Mouse (Mus musculus) cerebellum, postnatal 25 days (tissue): Measurements from ENCODE around the gene Lrrc2.

Source experiments
- DNase-seq, 2 experiments: peaks; one replicate each; pipeline ENCODE4 v3.0.0; 2021; ENCODE audit warnings: mixed read lengths in 2 of 2

Gene Lrrc2

DNA sequence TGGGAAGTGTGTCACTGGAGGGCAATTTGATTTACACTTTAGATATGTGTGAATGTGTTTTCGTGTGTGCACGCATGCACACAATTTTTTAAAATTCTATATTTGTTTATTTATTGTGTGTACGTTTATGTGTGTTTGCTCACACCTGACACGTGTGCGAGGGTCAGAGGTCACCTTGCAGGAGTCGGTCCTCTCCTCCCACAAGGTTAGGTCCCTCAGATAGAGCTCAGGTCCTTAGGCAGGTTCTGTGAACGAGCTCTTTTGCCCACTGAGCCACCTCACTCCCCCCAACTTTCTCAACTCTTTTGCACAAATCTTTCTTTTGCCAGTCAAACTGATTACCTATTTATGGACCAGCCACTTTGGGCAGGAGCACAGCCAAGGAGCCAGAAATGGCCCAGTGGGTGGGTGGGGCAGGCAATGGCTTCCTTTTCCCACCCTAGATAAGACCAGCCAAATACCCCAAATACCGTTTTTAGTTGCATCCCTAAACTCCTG, 2.5 kb upstream of the Lrrc2 start:
- DNase-seq = no peak

DNA sequence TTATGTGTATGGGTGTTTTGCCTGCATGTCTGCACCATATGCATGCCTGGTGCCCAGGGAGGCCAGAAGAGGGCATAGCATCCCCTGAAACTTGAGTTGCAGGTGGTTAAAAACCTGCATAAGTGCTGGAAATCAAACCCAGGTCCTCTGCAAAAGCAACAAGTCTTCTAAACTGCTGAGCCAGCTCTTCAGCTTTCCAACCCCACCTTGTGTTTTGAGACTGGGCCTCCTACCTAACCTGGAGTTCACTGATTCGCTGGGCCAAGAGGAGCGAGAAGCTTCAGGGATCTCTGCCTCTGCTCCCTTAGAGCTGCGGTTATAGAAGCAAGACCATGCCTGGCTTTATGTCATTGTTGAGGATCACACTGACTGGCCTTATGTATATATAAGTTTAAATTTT, 1.2 kb upstream of the Lrrc2 start:
- DNase-seq = no peak

DNA sequence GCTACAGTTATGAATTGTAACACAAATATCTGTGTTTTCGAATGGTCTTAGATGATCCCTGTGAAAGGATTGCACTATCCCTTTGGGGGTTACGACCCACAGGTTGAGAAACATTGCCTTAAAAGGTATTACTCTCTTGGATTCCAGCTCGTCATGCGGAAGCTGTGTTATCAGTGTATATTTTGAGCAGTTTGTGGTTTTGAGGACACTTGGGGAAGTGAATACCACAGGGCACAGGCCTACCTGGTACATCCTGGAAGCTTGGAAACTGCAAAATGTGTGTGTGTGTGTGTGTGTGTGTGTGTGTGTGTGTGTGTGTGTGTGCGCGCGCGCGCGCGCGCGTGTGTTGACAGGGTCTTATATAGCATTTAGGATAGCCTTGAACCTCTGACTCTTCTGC, 521 bp downstream of the Lrrc2 start:
- no peak for DNase-seq

DNA sequence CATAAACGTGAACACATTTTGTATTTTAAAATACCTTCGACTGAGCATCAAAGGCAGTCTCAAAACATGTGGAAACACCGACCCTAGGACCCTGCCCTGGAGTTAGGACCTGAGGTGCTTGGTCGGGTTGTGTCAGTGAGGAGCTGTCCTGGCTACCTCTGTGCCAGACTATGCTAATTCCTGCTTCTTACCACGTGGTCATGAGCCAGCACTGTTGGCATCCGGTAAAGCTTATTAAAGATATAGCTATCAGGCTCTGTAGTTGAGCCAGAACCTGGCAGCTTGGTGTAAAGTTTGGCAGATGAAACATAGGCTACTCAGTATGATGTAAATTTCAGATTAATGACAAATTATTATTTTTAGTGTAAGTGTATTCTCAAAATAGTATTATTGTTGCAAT, 1.1 kb downstream of the Lrrc2 start:
- no peak for DNase-seq

DNA sequence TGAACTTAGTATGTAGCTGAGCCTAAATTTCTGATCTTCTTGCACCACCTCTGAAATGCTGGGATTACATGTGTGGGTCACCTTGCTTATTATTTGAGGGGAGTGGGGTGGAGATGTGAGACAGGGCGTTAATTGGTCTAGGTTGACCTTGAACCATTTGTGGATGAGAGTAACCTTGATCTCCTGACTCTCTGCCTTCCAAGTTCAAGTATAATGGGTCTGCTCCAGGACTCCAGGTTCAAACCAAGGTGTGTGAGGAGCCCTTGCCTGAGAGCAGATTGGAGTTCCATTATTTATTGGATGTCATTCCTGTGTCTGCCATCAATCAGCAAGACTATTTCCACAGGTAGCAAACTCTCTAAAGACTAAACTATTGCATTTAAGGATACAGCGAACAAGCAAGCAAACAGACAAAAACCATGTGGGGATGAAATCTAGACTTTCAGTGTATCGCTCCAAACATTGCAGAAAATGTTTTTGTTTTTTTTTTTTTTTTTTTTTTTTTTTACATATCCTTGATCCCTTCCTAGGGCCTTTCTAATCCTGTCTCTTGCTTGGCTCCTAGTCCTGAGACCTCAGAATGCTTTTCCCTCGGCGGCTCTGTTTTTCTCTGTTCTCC, 1.7 kb downstream of the Lrrc2 start:
- DNase-seq = no peak

DNA sequence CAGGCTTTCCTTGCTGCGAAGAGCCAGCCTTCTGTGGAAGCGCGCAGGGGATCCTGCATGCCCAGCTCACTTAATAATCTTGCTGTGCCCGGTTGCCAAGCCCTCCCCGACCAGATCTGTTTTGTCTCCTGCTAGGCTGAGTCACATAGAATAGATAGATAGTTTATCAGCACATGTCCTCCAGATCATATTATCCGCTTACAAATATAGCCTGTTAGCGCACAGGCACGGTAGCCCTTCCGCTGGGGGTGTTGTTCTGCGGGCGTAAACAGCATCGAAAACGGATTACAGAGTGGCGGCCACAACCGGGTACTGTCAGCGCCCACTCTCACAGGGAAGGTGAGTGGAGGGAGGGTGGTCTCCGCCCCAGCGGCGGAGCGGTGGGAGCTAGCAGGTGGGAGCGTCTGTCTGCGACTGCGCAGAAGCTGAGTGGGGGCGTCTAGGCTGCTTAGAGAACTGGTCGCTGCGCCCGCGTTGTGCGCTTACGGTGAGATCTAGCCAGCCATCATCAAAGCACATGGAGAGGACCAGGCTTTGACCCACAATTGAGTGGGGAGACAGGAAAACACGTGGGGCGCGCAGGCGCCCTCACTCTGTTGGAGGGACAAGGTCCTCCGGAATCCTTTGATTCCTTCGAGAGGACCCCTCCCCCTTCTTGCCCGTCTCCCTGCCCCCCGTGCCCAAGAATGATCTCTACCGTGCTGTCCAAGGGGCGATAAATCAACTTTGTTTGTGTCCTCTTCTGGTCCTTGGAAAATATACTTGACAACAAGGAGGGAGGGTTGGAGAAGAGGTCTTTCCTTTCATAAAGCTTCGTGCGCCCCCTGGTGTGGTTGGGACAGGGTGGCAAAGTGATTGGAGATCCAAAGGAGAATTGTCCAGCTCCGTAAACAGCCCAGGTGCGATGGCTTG, 2.5 kb downstream of the Lrrc2 start:
- peak; percentile 40 to 68 for DNase-seq

DNA sequence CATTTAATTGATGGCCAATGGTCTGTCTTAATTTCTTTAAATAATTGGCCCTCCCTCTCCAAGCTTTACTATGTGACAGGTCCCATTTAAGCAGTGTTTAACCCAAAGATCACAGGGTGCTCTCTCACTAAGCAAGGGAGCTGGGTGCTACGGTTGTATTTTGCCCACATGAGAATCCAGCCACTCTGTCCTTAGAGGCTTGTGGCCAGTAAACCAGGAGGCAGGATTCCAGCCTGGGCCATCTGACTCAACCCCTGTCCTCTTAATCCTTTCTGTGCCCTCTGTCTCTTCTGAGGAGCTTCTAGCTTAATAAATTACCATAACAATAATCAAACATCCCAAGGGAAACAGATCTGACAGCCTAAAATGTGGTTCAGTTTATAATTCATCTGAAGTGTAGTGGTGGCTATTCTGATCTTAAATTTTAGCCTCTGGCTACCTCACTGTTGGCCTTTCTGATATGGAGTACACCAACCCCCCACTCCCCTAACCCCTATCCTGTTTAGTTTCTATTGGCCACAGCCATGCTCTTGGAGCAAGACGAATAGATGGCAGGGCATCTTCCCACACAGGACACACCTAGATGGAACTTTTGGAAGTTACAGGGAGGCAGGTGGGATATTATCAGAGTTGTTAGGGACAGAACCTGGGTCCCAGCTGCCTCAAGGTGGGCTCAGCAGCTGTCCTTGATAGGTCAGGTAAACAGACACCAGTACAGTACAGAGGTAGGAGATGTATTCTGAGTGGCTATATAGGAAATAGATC, 3.5 kb downstream of the Lrrc2 start:
- DNase-seq = no peak

DNA sequence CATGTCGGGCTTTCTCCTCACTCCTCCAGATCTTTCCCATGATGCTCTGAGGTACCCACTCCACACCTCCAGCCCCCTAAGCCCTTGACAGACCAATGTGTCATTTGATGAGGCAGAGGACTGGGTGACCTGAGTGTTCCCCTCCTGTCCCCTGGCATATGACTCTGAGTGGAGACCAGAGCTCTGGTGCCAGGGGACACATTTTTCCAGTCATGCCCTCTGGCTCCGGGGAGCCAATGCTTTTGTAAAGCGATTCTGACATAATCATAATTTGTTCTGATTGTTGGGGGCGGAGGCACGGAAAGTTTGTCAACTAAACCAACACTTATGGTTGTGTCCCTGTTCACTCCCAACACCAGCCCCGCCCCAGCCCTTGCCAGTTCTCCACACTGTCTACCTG, 4.6 kb downstream of the Lrrc2 start:
- no peak for DNase-seq

DNA sequence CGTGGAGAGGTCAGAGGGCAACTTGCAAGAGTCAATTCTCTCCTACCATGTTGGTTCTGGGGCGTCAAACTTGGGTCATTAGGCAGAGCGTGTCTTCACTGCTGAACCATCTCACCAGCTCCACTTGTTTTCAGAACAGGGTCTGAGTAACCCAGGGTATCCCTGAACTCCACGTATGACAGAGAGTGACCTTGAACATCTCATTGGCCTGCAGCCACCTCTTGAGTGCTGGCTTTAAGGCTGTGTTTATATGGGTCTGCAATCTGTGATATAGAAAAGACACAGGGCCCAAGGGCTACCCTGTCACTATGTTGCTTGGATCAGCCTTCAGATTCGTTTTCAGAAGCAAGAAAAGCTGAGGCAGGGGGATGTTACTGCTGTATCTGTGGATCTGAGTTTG, 8.3 kb downstream of the Lrrc2 start:
- no peak for DNase-seq

DNA sequence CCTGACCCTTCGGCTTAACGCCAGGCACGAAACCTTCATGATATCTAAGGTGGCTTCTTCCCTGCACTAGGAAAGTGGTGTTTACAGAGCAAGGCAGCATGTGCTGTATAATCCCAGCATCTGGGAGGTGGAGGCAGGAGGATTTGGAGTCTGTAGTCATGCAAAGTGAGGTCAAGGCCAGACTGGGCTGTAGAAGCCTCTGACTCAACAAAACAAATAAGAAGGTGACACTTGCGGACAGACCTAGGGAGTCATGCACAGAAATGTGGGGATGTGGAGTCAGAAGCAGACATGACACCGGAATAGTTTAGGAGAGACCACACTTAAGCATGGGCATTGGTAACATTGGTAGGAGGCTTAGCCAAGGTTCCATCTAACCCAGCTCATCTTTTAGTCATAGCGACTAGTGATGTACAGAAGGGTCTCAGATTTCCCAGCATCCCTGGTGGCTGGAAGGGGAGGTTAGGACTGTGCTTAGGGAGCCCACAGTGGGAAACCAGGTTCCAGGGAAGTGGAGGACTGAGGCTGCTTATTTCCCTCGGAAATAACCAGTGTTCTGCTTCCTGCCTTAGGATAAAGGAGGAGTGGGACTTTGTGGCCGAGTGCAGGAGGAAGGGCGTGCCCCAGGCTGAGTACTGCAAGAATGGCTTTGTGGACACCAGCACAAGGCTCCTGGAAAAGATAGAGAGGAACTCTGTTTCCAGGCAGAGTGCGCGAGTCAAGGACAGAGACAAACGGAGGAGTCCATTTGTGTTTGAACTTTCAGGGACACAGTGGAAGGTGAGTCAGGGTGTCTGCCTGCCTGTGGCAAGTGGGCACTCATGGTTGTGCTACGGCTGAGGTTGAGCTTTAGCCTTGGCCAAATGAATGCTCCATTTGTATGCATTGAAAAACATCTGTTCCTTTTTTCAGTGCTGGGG, 9.1 kb downstream of the Lrrc2 start:
- no peak for DNase-seq

DNA sequence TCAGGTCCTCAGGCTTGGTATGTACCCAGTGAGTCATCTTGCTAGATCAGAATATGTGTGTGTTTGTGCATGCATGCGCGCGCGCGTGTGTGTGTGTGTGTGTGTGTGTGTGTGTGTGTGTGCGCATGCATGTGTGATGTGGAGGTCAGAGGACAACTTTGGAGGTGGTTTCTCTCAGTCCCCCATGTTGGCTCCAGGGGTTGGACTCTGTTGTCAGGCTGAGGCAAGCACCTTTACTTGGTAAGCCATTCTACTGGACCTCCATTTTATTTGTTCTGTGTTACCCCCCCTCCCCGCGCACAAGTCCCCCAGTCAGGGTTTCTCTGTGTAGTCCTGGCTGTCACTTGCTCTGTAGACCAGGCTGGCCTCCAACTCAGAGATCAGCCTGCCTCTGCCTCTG, 10.0 kb downstream of the Lrrc2 start:
- no peak for DNase-seq

DNA sequence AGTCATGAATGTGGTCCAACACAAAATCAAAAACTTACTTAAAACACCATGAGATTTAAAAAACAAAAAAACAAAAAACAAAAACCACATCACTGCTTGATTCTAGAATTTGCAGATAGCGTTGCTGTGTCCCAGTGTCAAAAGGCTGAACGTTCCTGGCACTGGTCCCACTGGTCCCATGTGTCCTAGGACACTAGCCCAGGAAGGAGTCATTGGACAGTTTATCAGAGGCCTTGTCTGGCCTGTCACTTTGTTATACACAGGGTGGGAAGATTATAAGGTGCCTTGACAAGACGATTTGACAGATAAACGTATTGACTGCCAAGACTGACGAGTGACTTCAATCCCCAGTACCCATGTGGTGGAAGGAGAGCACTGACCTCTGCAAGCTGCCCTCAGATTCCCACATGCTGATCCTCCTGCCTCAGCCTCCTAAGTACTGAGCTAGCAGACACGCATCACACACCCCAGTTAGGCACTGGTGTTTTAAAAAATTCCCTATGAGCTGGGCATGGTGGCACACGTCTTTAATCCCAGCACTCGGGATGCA, 12.3 kb downstream of the Lrrc2 start:
- DNase-seq = no peak

DNA sequence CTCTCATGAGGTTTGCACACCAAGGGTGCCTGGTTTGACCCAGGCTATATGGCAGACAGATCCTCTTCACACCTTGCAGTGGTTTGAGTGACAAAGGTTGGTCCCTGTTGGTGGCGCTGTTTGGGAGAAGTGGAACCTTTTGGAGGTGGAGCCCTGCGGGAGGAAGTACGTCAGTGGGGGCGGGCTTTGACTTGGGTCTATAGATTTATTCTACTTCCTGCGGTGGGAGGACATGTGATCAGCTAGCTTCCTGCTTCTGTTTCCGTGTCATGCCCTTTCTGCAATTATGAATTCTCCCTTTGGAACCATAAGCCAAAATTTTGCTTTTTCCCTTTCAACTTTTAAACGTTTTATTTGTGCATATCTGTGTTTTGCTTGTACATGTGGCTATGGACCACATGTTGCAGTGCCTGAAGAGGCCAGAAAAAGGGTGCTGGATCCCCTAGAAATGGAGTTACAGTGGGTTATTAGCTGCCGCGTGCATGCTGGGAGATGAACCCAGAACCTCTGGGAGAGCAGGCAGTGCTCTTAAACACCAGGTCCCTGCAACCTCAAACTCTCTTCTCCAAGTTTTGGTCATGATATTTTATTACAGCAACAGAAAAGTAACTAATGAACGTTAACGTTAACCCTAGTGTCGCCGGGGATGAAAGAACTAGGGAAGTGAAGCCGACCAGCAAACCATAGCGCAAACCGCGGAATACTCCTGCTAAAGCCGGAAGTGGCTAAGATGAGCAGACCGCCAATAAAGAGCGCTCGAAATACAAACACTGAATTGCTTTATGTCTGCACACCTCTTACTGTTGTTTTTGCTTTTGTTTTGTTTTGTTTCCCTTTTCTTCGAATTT, 13.9 kb downstream of the Lrrc2 start:
- DNase-seq = no peak

DNA sequence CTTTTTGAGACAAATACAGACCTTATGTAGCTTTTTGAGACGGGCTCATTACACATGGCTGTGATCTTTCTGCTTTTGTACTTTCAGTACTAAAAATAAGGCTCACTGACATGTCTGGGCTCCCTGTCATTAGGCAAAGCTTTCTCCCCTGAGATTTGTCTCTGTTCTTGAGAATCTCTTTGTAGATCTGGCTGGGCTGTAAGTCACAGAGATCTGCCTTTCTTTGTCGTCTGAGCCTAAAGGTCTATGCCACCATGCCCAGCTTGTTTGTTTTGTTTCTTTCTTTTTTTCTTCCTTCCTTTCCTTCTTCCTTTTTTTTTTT, 14.5 kb downstream of the Lrrc2 start:
- DNase-seq = no peak

DNA sequence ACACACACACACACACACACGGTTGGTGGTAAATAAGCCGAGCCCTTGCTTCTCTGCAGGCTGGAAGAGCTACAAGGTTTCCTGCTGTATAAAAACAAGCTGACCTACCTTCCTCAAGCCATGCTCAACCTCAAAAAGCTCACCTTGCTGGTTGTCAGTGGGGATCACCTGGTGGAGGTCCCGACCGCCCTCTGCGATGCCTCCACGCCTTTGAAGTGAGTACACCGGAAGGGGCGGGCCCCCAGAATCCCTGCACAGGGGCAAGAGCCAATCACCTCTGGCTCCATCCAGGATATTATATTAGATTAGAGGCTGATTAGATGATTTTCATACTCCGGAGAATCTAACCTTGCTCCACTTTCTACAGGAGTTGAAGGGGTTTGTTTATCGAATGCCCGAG, 28.1 kb downstream of the Lrrc2 start:
- DNase-seq = no peak

DNA sequence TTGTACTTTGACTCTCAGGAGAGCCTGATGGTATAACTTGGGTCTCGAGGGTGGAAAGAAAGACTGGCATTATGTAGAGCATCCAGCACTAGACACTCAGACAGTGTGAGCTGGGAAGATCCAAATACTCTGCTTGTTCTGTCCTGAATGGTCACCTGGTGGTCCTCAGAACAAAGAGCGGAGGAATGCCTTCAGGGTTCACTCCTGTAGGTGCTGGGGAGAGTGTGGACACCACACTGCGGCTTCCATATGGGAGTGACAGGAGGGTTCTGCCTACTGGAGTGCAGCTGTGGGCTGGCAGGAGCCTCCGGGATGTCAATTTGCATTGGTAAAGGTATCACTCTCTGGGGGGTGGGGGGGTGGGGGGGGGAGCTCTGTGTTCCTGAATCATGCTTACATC, 31.0 kb downstream of the Lrrc2 start:
- no peak for DNase-seq

DNA sequence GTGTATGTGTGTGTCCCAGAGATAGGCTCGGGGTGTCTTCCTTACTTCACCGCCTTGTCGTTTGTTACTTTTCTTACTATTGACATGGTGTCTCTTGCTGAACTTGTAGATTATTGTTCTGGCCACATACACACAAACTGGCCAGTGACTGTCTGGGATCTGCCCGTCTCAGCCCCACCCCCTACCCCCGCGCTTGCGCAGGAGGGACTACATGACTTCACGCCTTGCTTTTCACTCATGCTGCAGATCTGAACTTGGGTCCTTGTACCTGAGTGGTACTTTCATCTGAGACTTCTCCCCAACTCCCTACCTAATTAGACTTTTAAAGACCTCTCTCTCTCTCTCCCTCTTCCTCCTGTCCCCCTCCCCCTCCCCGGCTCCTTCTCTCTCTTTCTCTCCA, 32.8 kb downstream of the Lrrc2 start:
- no peak for DNase-seq

DNA sequence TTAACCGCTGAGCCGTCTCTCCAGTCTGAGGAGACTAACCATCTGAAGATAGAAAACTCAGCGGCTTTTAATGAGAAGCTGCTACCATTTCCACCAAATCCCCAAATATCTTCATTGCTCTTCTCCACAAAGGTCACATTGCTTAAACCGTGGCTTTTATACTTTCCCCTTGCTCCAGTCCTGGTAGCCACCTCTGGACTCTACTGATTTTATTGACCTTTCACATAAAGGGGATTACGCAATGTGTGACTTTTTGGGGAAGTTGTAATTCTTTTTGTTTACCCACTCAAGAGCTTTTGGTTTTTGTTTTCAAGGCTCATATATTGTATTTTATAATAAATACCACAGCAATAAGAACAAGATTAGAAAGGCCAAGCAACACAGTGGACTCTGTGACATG, 34.2 kb downstream of the Lrrc2 start:
- DNase-seq = no peak

DNA sequence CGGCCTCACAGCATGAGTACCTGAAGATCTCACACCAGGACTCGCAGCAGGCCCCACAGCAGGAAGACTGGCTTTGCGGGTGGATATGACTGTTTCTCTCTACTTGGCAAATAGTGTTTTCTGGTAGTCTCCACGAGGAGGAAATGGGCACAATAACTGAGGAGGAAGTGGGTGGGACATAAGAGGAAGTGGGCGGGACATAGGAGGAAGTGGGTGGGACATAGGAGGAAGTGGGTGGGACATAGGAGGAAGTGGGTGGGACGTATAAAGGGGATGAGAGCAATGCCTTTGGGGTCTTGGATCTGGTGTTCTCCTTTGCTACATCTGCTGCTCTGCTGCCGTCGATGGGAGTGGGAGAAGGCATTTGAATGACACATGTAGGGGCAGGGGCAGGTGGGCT, 34.6 kb downstream of the Lrrc2 start:
- no peak for DNase-seq

DNA sequence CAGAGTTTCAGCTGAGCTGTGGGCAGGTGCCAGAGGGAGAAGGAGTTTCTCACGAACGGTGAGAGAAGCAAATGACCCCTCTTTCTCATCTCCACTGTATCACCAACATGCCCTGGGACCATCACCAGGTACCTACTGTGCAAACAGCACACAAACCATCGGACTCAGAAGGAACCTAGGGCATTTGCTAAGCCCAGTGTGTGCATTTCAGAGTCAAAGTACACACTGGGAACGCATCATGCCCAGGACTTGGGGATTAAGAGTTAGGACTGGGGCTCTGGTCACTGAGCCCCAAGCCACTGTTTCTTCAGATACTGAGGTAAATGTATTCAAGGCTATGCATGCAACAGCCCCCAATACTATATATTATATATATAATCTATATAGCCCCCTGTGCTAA, 36.0 kb downstream of the Lrrc2 start:
- DNase-seq = no peak

DNA sequence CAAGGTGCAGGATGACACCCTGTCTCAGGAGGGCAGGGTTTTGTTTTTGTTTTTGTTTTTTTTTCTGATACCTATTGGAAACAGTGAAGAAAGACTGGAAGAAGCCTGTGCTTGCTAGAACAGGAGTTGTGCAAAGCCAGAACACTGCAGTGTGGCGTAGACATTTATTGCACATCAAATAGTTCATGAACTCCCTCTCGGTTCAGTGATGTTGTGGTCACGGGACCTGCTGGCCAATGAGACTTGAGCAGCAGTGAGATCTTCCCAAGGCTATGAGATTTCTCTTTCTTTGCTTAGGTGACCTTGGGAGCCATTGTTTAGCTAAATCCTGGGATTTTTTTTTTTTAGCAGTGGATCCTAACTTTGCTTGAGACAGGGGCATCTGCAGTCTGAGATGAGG, 36.7 kb downstream of the Lrrc2 start:
- no peak for DNase-seq
